ENCODE assay signal across 9 mouse cellular contexts in genomic region chr4:94554955-94555494, GRCm38 (mm10). TPM values are rescaled to one million over a fixed set of nuclear protein-coding genes. Genes with fewer than 3 reads are reported as not detected.
A peak's percentile ranks its signal among the peaks of the same experiment; 100 is the strongest.
DNase-seq lines count a peak whose midpoint lies in the region; ATAC-seq lines count a peak whose summit lies in the region.
"Had no signal": no experiment of that assay in that cellular context is flagged by ENCODE, and none has a peak within 500 bp of the region (broad histone marks: within the 10 kb centered on the region; RNA-seq: fewer than 3 reads in every experiment).

No protein-coding gene starts in this region.

- peak overlapping the region; percentile 99 for H3K4me3 ChIP-seq in lung, embryonic 15.5 days
- H3K4me3 ChIP-seq in embryonic facial prominence, embryonic 10.5 days = peak overlapping the region; percentile 94
- peak overlapping the region; percentile 97 for H3K4me3 ChIP-seq in limb, embryonic 10.5 days
- H3K4me3 ChIP-seq in neural tube, embryonic 13.5 days = peak overlapping the region; percentile 77; the same call in 1 of the 2 replicates

- no peak overlapping the region for H3K9ac ChIP-seq in lung, embryonic 15.5 days
- H3K9ac ChIP-seq in neural tube, embryonic 13.5 days = no peak overlapping the region

- H3K9me3 ChIP-seq in lung, embryonic 15.5 days = no peaks in the 10 kb centered on the region
- no peaks in the 10 kb centered on the region for H3K9me3 ChIP-seq in embryonic facial prominence, embryonic 10.5 days
- no peaks in the 10 kb centered on the region for H3K9me3 ChIP-seq in limb, embryonic 10.5 days (replicated peaks)
- no peaks in the 10 kb centered on the region for H3K9me3 ChIP-seq in neural tube, embryonic 13.5 days

- H3K4me2 ChIP-seq in lung, embryonic 15.5 days = peak overlapping the region; percentile 65
- H3K4me2 ChIP-seq in neural tube, embryonic 13.5 days = peak overlapping the region; percentile 73

- ATAC-seq in lung, embryonic 15.5 days (ENCODE audit: borderline replicate concordance, extremely low read depth, low FRiP score, low TSS enrichment) = no peak
- ATAC-seq in neural tube, embryonic 13.5 days (ENCODE audit: low read depth) = no peak

- H3K4me1 ChIP-seq in lung, embryonic 15.5 days = peaks cover 11% of the 10 kb centered on the region
- H3K4me1 ChIP-seq in embryonic facial prominence, embryonic 10.5 days = peaks cover 10% of the 10 kb centered on the region
- H3K4me1 ChIP-seq in limb, embryonic 10.5 days = peaks cover 9% of the 10 kb centered on the region
- peaks cover 17% of the 10 kb centered on the region for H3K4me1 ChIP-seq in neural tube, embryonic 13.5 days (replicated peaks)

- WGBS in lung, embryonic 15.5 days = 88% methylated on average over 5 of the region's 5 CpGs
- WGBS in embryonic facial prominence, embryonic 10.5 days = 87% methylated on average over 5 of the region's 5 CpGs
- WGBS in limb, embryonic 10.5 days = 94% methylated on average over 5 of the region's 5 CpGs
- 91% methylated on average over 5 of the region's 5 CpGs for WGBS in neural tube, embryonic 13.5 days

- no peaks in the 10 kb centered on the region for H3K36me3 ChIP-seq in lung, embryonic 15.5 days
- peaks cover 7% of the 10 kb centered on the region; the same call in 1 of the 2 replicates for H3K36me3 ChIP-seq in embryonic facial prominence, embryonic 10.5 days (replicated peaks)
- H3K36me3 ChIP-seq in limb, embryonic 10.5 days = 0 out of 2 replicates have a peak, but pooled peaks cover 5% of the 10 kb centered on the region
- H3K36me3 ChIP-seq in neural tube, embryonic 13.5 days = no peaks in the 10 kb centered on the region

- DNase-seq in lung, postnatal 14 days = no peak
- DNase-seq in embryonic facial prominence, embryonic 10.5 days (ENCODE audit: low spot score) = no peak
- no peak for DNase-seq in limb, embryonic 10.5 days (ENCODE audit: low spot score)
- DNase-seq in adrenal gland, postnatal 10 days = no peak
- DNase-seq in right cerebral cortex, postnatal 25 days = no peak
- DNase-seq: embryo, embryonic 11 days; heart, postnatal 36 days had no signal

- H3K27ac ChIP-seq in lung, embryonic 15.5 days = no peak overlapping the region
- no peak overlapping the region for H3K27ac ChIP-seq in embryonic facial prominence, embryonic 10.5 days (replicated peaks)
- H3K27ac ChIP-seq in limb, embryonic 10.5 days = no peak overlapping the region
- H3K27ac ChIP-seq in neural tube, embryonic 13.5 days (replicated peaks) = no peak overlapping the region

- H3K27me3 ChIP-seq in lung, embryonic 15.5 days = no peaks in the 10 kb centered on the region
- no peaks in the 10 kb centered on the region for H3K27me3 ChIP-seq in embryonic facial prominence, embryonic 10.5 days (replicated peaks; ENCODE audit: low read depth, poor library complexity, severe bottlenecking)
- no peaks in the 10 kb centered on the region for H3K27me3 ChIP-seq in limb, embryonic 10.5 days (ENCODE audit: low read depth, poor library complexity, severe bottlenecking)
- H3K27me3 ChIP-seq in neural tube, embryonic 13.5 days = no peaks in the 10 kb centered on the region

RNA-seq across cellular contexts. Expression of gene Gm10306, which starts 1.3 kb away (rescaled TPM):
- not detected in 2 replicates for polyA plus RNA-seq in lung, embryonic 15.5 days (2015; fragmentation: Nextera tagmentation; extraction: Ambion mirVana)
- 0.43 TPM in 1 of 2 replicates, not detected in the other for polyA plus RNA-seq in embryonic facial prominence, embryonic 10.5 days (2016; fragmentation: Nextera tagmentation; extraction: Ambion mirVana)
- polyA plus RNA-seq in limb, embryonic 10.5 days (2016; fragmentation: Nextera tagmentation; extraction: Ambion mirVana) = not detected in 2 replicates
- polyA plus RNA-seq in neural tube, embryonic 13.5 days (2015; fragmentation: Nextera tagmentation; extraction: Ambion mirVana) = 0.49 TPM in 1 of 2 replicates, not detected in the other
- not detected for total RNA-seq in adrenal gland, postnatal 10 days (2021)
- total RNA-seq: heart, postnatal 36 days had no signal

RNA-seq across cellular contexts. Expression of gene Caap1, which starts 1.6 kb away (rescaled TPM):
- 19.3 and 21.1 TPM in 2 replicates for polyA plus RNA-seq in lung, embryonic 15.5 days (2015; fragmentation: Nextera tagmentation; extraction: Ambion mirVana)
- 23.6 and 24.6 TPM in 2 replicates for polyA plus RNA-seq in embryonic facial prominence, embryonic 10.5 days (2016; fragmentation: Nextera tagmentation; extraction: Ambion mirVana)
- 25.3 and 26.0 TPM in 2 replicates for polyA plus RNA-seq in limb, embryonic 10.5 days (2016; fragmentation: Nextera tagmentation; extraction: Ambion mirVana)
- 21.6 and 26.0 TPM in 2 replicates for polyA plus RNA-seq in neural tube, embryonic 13.5 days (2015; fragmentation: Nextera tagmentation; extraction: Ambion mirVana)
- total RNA-seq in adrenal gland, postnatal 10 days (2021) = 1 to 10 TPM; 8.9 to 9.4 TPM

RNA-seq across cellular contexts. Expression of gene Plaa, which starts 48.0 kb away (rescaled TPM):
- polyA plus RNA-seq in lung, embryonic 15.5 days (2015; fragmentation: Nextera tagmentation; extraction: Ambion mirVana) = 62.6 and 65.0 TPM in 2 replicates
- polyA plus RNA-seq in embryonic facial prominence, embryonic 10.5 days (2016; fragmentation: Nextera tagmentation; extraction: Ambion mirVana) = 93.6 and 97.3 TPM in 2 replicates
- polyA plus RNA-seq in limb, embryonic 10.5 days (2016; fragmentation: Nextera tagmentation; extraction: Ambion mirVana) = 99.7 and 104 TPM in 2 replicates
- polyA plus RNA-seq in neural tube, embryonic 13.5 days (2015; fragmentation: Nextera tagmentation; extraction: Ambion mirVana) = 76.6 and 76.9 TPM in 2 replicates
- total RNA-seq in adrenal gland, postnatal 10 days (2021) = 10 to 100 TPM; 55.1 to 56.6 TPM

RNA-seq across cellular contexts. Expression of gene Ift74, which starts 59.3 kb away (rescaled TPM):
- polyA plus RNA-seq in lung, embryonic 15.5 days (2015; fragmentation: Nextera tagmentation; extraction: Ambion mirVana) = 27.5 and 28.9 TPM in 2 replicates
- polyA plus RNA-seq in embryonic facial prominence, embryonic 10.5 days (2016; fragmentation: Nextera tagmentation; extraction: Ambion mirVana) = 49.2 and 56.5 TPM in 2 replicates
- 38.8 and 44.9 TPM in 2 replicates for polyA plus RNA-seq in limb, embryonic 10.5 days (2016; fragmentation: Nextera tagmentation; extraction: Ambion mirVana)
- 30.6 and 34.5 TPM in 2 replicates for polyA plus RNA-seq in neural tube, embryonic 13.5 days (2015; fragmentation: Nextera tagmentation; extraction: Ambion mirVana)
- 10 to 100 TPM; 15.0 to 16.2 TPM for total RNA-seq in adrenal gland, postnatal 10 days (2021)
